Comparison of ENCODE assay signal across 26 mouse cellular contexts in genomic region chr2:174644975-174645374, GRCm38 (mm10). TPM values are rescaled to one million over a fixed set of nuclear protein-coding genes. Genes with fewer than 3 reads are reported as not detected.
"Had no signal": no experiment of that assay in that cellular context is flagged by ENCODE, and none has a peak within 500 bp of the region (broad histone marks: within the 10 kb centered on the region; RNA-seq: fewer than 3 reads in every experiment).

No protein-coding gene starts in this region.

- H3K4me3 ChIP-seq: heart, embryonic 12.5 days; hindbrain, embryonic 15.5 days; kidney, embryonic 15.5 days; limb, embryonic 12.5 days; liver, embryonic 13.5 days; liver, embryonic 15.5 days had no signal

- H3K4me2 ChIP-seq: heart, embryonic 12.5 days; hindbrain, embryonic 15.5 days; kidney, embryonic 15.5 days; limb, embryonic 12.5 days; liver, embryonic 11.5 days; liver, embryonic 13.5 days; liver, embryonic 15.5 days had no signal

- H3K9me3 ChIP-seq: heart, embryonic 12.5 days; hindbrain, embryonic 15.5 days; kidney, embryonic 15.5 days; limb, embryonic 12.5 days; liver, embryonic 13.5 days; liver, embryonic 15.5 days had no signal

- ATAC-seq: hindbrain, postnatal 0 days; intestine, embryonic 16.5 days had no signal

- H3K9ac ChIP-seq: heart, embryonic 12.5 days; hindbrain, embryonic 15.5 days; kidney, embryonic 15.5 days; limb, embryonic 12.5 days; liver, embryonic 13.5 days; liver, embryonic 15.5 days had no signal

- H3K36me3 ChIP-seq: heart, embryonic 12.5 days; hindbrain, embryonic 15.5 days; kidney, embryonic 15.5 days; limb, embryonic 12.5 days; liver, embryonic 13.5 days; liver, embryonic 15.5 days had no signal

- H3K27ac ChIP-seq: hindbrain, embryonic 15.5 days; hindbrain, postnatal 0 days; kidney, embryonic 15.5 days; kidney, postnatal 0 days; limb, embryonic 12.5 days; liver, embryonic 13.5 days; liver, embryonic 15.5 days had no signal

- DNase-seq: gastrocnemius, postnatal 14 days; gastrocnemius, postnatal 36 days; heart, adult 18-20 months; heart, postnatal 10 days; heart, postnatal 36 days; kidney, adult 11 months; kidney, adult 2 months; kidney, adult 9 months; kidney, postnatal 14 days; kidney, postnatal 36 days; layer of hippocampus, adult 9-11 months; layer of hippocampus, postnatal 36 days; left cerebral cortex, postnatal 4 days; liver; liver, embryonic 13.5 days had no signal

- H3K27me3 ChIP-seq: hindbrain, embryonic 15.5 days; kidney, embryonic 15.5 days; liver, embryonic 13.5 days; liver, embryonic 15.5 days had no signal

- H3K4me1 ChIP-seq: heart, embryonic 12.5 days; hindbrain, embryonic 15.5 days; kidney, embryonic 15.5 days; limb, embryonic 12.5 days; liver, embryonic 13.5 days; liver, embryonic 15.5 days had no signal

RNA-seq across cellular contexts. Expression of gene Zfp831, which starts 1.6 kb away (rescaled TPM):
- polyA plus RNA-seq: heart, embryonic 12.5 days; hindbrain, embryonic 11.5 days; hindbrain, postnatal 0 days; intestine, embryonic 14.5 days; kidney, embryonic 15.5 days; kidney, postnatal 0 days; limb, embryonic 12.5 days; liver, embryonic 11.5 days had no signal
